Mouse (Mus musculus) layer of hippocampus, postnatal 14 days (tissue): ENCODE measurements around the gene Fmnl3. TPM values are rescaled to one million over a fixed set of nuclear protein-coding genes. Genes with fewer than 3 reads are reported as not detected.

Experiments
- DNase-seq, 2 experiments: peaks; one replicate each; pipeline ENCODE4 v3.0.0; 2021 to 2022; ENCODE audit warnings: low spot score in 2 of 2, mixed read lengths in 1 of 2
- total RNA-seq, 2 experiments: library from RNA; stranded (reverse); gene quantifications; 2 replicates each; pipeline ENCODE4 v1.2.3; 2021

Gene Fmnl3
- total RNA-seq, 2 experiments from 2014 or later = 12.6 to 13.8 TPM

GRCm38 (mm10) chr15:99344961-99345360 is 25.3 kb downstream of the Fmnl3 start:
- no peak for DNase-seq

- DNase-seq = no peak
Observed at GRCm38 (mm10) chr15:99344148-99344870, 26.0 kb downstream of the Fmnl3 start.

DNA sequence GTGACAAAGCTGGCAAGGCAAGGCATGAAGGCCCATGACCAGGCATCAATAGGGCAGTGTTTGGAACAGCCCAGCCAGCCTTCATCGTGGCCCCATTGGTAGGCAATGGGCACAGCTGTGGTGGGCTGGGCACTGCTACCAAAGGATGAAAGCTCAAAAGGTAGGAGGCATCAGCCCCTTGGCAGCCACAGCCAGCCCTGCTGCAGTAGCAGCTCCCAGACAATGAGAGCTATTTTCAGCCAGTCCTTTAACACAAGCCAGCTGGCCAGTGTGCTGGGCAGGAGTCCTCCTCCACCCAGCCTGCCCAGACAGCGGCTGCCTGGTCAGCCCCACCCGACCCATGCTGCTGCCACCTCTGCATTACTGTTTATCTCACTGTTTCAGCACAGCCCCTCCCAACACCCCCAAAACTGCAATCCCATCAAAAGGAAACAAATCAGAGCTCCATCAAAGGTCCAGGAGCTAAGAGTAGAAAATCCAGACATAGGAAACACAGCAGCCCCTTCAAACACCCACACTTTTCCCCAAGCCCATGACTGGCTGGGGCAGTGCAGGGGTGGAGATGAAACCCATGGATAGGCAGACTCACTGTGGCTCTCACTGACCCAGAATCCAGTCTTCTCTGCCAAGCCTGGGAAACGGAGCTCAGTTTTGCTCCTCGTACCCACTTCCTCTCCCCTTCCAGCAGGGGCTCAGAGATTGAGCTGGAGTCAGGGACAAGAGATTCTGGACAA is 26.7 kb downstream of the Fmnl3 start:
- peak; percentile 57 to 68 for DNase-seq

- no peak for DNase-seq
Observed at GRCm38 (mm10) chr15:99342194-99342981, 27.9 kb downstream of the Fmnl3 start.

DNA sequence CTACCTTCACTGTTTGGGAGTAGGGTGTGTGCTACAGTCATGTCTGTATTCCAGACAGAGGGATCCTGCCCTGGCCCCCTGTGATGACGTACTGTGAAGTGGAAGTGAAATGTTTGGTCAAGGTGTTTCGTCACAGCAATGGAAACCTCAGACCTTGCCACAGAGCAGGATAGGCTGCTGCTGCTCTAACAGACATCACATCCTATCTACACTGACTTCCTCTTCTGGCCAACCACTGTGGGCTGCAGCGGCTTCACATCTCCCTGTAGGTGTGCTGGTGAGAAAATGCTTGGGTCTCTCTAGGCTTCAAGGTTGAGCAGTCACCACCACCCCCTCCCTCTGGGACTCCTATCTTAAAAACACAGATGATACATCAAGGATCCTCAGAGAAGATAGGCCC is 29.2 kb downstream of the Fmnl3 start:
- DNase-seq = no peak

- DNase-seq = no peak
Observed at GRCm38 (mm10) chr15:99339669-99340068, 30.6 kb downstream of the Fmnl3 start.

- no peak for DNase-seq
Observed at GRCm38 (mm10) chr15:99338916-99339315, 31.4 kb downstream of the Fmnl3 start.

- no peak for DNase-seq
Observed at GRCm38 (mm10) chr15:99335801-99336320, 34.4 kb downstream of the Fmnl3 start.

GRCm38 (mm10) chr15:99334500-99334899 is 35.8 kb downstream of the Fmnl3 start:
- DNase-seq = no peak

GRCm38 (mm10) chr15:99333676-99334065 is 36.6 kb downstream of the Fmnl3 start:
- no peak for DNase-seq

DNA sequence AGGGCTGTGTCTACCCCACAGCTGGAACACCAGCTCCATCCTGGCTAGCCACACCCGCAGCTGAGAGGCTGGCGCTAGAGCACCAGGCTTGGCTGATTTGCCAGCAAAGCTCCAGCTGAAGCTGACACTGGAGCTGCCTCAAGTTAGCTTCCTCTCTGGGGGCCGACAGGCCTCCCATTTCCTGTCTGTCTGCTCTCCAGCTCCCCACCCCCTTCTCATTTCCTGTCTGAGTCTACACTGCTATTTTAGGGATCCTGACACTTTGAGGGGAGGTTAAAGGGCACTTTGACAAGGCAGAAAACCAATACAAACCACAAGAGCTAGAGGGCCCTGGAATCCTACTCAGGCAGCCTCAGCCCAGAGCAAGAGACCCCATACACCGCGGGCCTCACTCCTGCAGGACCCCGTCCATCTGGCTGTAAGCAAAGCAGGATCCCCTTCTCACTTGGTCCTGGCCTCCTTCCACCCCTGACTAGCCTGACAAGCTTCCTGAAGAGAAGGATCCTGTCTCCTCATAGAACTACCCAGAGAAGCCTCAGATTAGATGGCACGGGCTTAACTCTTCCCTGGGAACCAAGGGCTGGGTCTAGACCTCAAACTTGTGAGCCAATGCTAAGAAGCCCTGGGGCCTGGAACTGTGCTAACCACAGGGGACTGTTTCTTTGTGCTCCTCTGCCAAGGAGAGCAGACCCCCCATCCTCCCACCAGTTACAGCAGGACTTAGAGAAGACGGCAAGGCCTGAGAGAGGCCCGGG is 37.2 kb downstream of the Fmnl3 start:
- peak in 1 of 2 experiments; percentile 60 for DNase-seq

DNA sequence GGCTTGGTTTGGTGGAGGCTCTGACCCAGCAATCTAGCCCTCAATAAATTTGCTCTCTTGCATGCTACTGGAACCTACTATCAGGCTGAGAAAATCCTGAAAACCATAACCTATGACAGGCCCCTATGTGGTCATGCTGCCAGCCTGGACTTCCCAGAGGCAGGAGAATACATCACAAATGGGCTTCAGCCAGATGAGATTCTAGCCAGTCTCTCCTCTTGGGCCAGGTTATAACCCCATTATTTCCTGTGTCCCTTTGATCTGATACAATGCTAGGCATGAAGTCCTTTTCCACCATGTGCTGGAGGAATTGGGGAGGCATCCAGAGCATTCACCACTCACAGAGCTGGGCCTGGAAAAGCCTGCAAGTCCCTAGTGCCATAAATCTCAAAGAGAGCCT is 38.2 kb downstream of the Fmnl3 start:
- no peak for DNase-seq

- no peak for DNase-seq
Observed at GRCm38 (mm10) chr15:99331341-99331740, 38.9 kb downstream of the Fmnl3 start.

- DNase-seq = no peak
Observed at GRCm38 (mm10) chr15:99330324-99330723, 40.0 kb downstream of the Fmnl3 start.

GRCm38 (mm10) chr15:99328011-99328410 is 42.3 kb downstream of the Fmnl3 start:
- DNase-seq = no peak

GRCm38 (mm10) chr15:99326959-99327358 is 43.3 kb downstream of the Fmnl3 start:
- DNase-seq = no peak

- no peak for DNase-seq
Observed at GRCm38 (mm10) chr15:99326407-99326806, 43.9 kb downstream of the Fmnl3 start.

DNA sequence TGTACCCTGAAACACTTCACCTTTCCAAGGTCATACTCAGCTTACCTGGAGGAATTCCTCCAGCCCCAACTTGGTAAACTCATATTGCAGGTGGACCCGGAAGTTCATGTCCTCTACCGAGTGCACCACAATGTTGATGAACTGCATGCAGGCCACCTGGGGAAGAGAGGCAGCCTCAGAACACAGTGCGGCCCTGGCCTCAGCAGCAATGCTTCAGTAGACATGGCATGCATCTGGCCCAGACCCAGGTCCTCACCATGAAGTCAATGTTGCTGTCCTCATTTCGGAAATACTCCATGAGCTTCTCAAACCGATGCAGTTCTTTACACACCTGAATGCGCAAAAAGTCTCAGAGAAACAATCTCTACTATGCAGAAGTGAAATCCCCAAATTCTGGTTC is 44.7 kb downstream of the Fmnl3 start:
- no peak for DNase-seq

DNA sequence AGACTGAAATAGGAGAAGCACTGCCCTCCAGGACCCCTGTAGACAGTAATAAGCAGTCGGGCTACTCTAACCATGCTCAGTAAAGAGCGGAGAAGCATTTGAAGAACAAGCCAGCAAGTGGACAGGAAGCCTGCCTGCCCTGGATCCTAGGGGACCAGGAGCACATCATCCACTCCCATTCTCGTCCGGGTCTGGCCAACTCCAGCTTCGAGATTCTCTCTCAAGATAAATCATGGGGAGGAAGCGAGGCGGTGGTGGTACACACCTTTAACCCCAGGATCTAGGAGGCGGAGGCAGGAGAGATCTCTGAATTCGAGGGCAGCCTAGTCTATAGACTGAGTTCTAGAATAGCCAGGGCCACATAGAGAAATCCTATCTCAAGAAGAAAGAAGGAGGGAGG is 46.1 kb downstream of the Fmnl3 start:
- no peak for DNase-seq

GRCm38 (mm10) chr15:99320978-99321377 is 49.3 kb downstream of the Fmnl3 start:
- DNase-seq = no peak

- no peak for DNase-seq
Observed at GRCm38 (mm10) chr15:99320168-99320674, 50.1 kb downstream of the Fmnl3 start.
